Comparison of ENCODE assay signal across 20 mouse cellular contexts in genomic region chr4:13467887-13468286, GRCm38 (mm10).
DNase-seq lines count a peak whose midpoint lies in the region; ATAC-seq and TF ChIP-seq lines count a peak whose summit lies in the region.
"Had no signal": no experiment of that assay in that cellular context is flagged by ENCODE, and none has a peak within 500 bp of the region (broad histone marks: within the 10 kb centered on the region; RNA-seq: fewer than 3 reads in every experiment).

No protein-coding gene starts in this region.

- H3K4me3 ChIP-seq in forebrain, embryonic 15.5 days = no peak overlapping the region
- H3K4me3 ChIP-seq in forebrain, embryonic 10.5 days = no peak overlapping the region
- no peak overlapping the region for H3K4me3 ChIP-seq in embryonic facial prominence, embryonic 14.5 days (ENCODE audit: low read depth, low read length)
- no peak overlapping the region for H3K4me3 ChIP-seq in embryonic fibroblast, embryonic 13.5 days (ENCODE audit: insufficient read depth, low read length)
- no peak overlapping the region for H3K4me3 ChIP-seq in limb, embryonic 14.5 days (replicated peaks; ENCODE audit: low read length)
- H3K4me3 ChIP-seq: embryonic facial prominence, embryonic 12.5 days; heart, embryonic 10.5 days; hindbrain, embryonic 12.5 days had no signal

- H3K4me1 ChIP-seq in forebrain, embryonic 15.5 days = peaks cover 6% of the 10 kb centered on the region; the same call in 1 of the 2 replicates
- peaks cover 26% of the 10 kb centered on the region for H3K4me1 ChIP-seq in forebrain, embryonic 10.5 days
- peaks cover 23% of the 10 kb centered on the region for H3K4me1 ChIP-seq in embryonic facial prominence, embryonic 14.5 days (ENCODE audit: control insufficient read depth, insufficient read depth, low read length)
- H3K4me1 ChIP-seq in embryonic fibroblast, embryonic 13.5 days (ENCODE audit: control insufficient read depth, insufficient read depth, low read length) = no peaks in the 10 kb centered on the region
- peaks cover 20% of the 10 kb centered on the region for H3K4me1 ChIP-seq in limb, embryonic 14.5 days (ENCODE audit: control insufficient read depth, insufficient read depth, low read length)
- H3K4me1 ChIP-seq: heart, embryonic 10.5 days had no signal

- no peak overlapping the region for H3K4me2 ChIP-seq in forebrain, embryonic 15.5 days (replicated peaks)
- no peak overlapping the region for H3K4me2 ChIP-seq in embryonic facial prominence, embryonic 14.5 days (ENCODE audit: low read depth, low read length)
- H3K4me2 ChIP-seq in limb, embryonic 14.5 days (replicated peaks; ENCODE audit: low read depth, low read length, severe bottlenecking) = no peak overlapping the region
- H3K4me2 ChIP-seq: embryonic facial prominence, embryonic 12.5 days; hindbrain, embryonic 12.5 days had no signal

- H3K27ac ChIP-seq in forebrain, embryonic 15.5 days (replicated peaks) = peak overlapping the region; percentile 48
- H3K27ac ChIP-seq in forebrain, embryonic 10.5 days = no peak overlapping the region
- peak overlapping the region; percentile 64; the same call in 1 of the 2 replicates for H3K27ac ChIP-seq in embryonic facial prominence, embryonic 14.5 days (replicated peaks; ENCODE audit: low read depth, low read length)
- 0 out of 2 replicates have a peak overlapping the region, but pooled peaks have one; percentile 27 for H3K27ac ChIP-seq in embryonic fibroblast, embryonic 13.5 days (ENCODE audit: insufficient read depth, low read length)
- peak overlapping the region; percentile 77 for H3K27ac ChIP-seq in limb, embryonic 14.5 days (replicated peaks; ENCODE audit: low read depth, low read length)
- H3K27ac ChIP-seq: heart, embryonic 10.5 days; hindbrain, embryonic 12.5 days had no signal

- ATAC-seq in forebrain, embryonic 15.5 days (replicated peaks) = no peak
- ATAC-seq in embryonic facial prominence, embryonic 14.5 days (ENCODE audit: low read depth) = no peak
- peak; percentile 23; the same call in 1 of the 2 replicates for ATAC-seq in limb, embryonic 14.5 days (ENCODE audit: low FRiP score, low read depth)
- ATAC-seq: hindbrain, embryonic 16.5 days; inflammation-experienced regulatory T-cells, adult 6 months had no signal

- no peak overlapping the region for H3K9ac ChIP-seq in forebrain, embryonic 15.5 days (replicated peaks)
- no peak overlapping the region for H3K9ac ChIP-seq in embryonic facial prominence, embryonic 14.5 days (ENCODE audit: low read depth, low read length)
- no peak overlapping the region for H3K9ac ChIP-seq in limb, embryonic 14.5 days (ENCODE audit: low read depth, low read length, severe bottlenecking)
- H3K9ac ChIP-seq: embryonic facial prominence, embryonic 12.5 days; hindbrain, embryonic 12.5 days had no signal

- WGBS in forebrain, embryonic 15.5 days = 54% methylated on average over 3 of the region's 3 CpGs
- WGBS in forebrain, embryonic 10.5 days = 85% methylated on average over 3 of the region's 3 CpGs
- WGBS in embryonic facial prominence, embryonic 14.5 days = 40% methylated on average over 3 of the region's 3 CpGs
- WGBS in limb, embryonic 14.5 days = 25% methylated on average over 3 of the region's 3 CpGs

- H3K27me3 ChIP-seq in forebrain, embryonic 15.5 days = no peaks in the 10 kb centered on the region
- no peaks in the 10 kb centered on the region for H3K27me3 ChIP-seq in forebrain, embryonic 10.5 days (ENCODE audit: poor library complexity, severe bottlenecking)
- no peaks in the 10 kb centered on the region for H3K27me3 ChIP-seq in embryonic facial prominence, embryonic 14.5 days (replicated peaks; ENCODE audit: control insufficient read depth, insufficient read depth, low read length)
- H3K27me3 ChIP-seq in limb, embryonic 14.5 days (ENCODE audit: control insufficient read depth, insufficient read depth, low read length) = no peaks in the 10 kb centered on the region
- H3K27me3 ChIP-seq: embryonic facial prominence, embryonic 12.5 days; hindbrain, embryonic 12.5 days had no signal

- H3K9me3 ChIP-seq in forebrain, embryonic 15.5 days = no peaks in the 10 kb centered on the region
- H3K9me3 ChIP-seq in forebrain, embryonic 10.5 days = no peaks in the 10 kb centered on the region
- no peaks in the 10 kb centered on the region for H3K9me3 ChIP-seq in embryonic facial prominence, embryonic 14.5 days (ENCODE audit: control insufficient read depth, low read length)
- no peaks in the 10 kb centered on the region for H3K9me3 ChIP-seq in limb, embryonic 14.5 days (ENCODE audit: control insufficient read depth, low read length)
- H3K9me3 ChIP-seq: embryonic facial prominence, embryonic 12.5 days; heart, embryonic 10.5 days; hindbrain, embryonic 12.5 days had no signal

- no peak for TF ChIP-seq POLR2A in embryonic fibroblast, embryonic 13.5 days (IDR thresholded peaks at IDR 0.05; ENCODE audit: low read depth, low read length)
- no peak for TF ChIP-seq POLR2A in limb, embryonic 14.5 days (IDR thresholded peaks at IDR 0.05; ENCODE audit: borderline replicate concordance, extremely low read depth, insufficient read depth, insufficient read length)

- H3K36me3 ChIP-seq in forebrain, embryonic 15.5 days = no peaks in the 10 kb centered on the region
- H3K36me3 ChIP-seq in forebrain, embryonic 10.5 days (replicated peaks) = no peaks in the 10 kb centered on the region
- H3K36me3 ChIP-seq in embryonic facial prominence, embryonic 14.5 days (ENCODE audit: control insufficient read depth, insufficient read depth, low read length) = no peaks in the 10 kb centered on the region
- H3K36me3 ChIP-seq in limb, embryonic 14.5 days (ENCODE audit: control insufficient read depth, insufficient read depth, low read length) = no peaks in the 10 kb centered on the region
- H3K36me3 ChIP-seq: embryonic facial prominence, embryonic 12.5 days; heart, embryonic 10.5 days; hindbrain, embryonic 12.5 days had no signal

- TF ChIP-seq CTCF in embryonic fibroblast, embryonic 13.5 days (IDR thresholded peaks at IDR 0.05; ENCODE audit: borderline replicate concordance, insufficient read depth, low read length) = no peak

- no peak for DNase-seq in forebrain, embryonic 10.5 days (ENCODE audit: extremely low spot score, low spot score)
- DNase-seq in embryonic facial prominence, embryonic 14.5 days (ENCODE audit: low spot score) = peak; percentile 21
- DNase-seq in limb, embryonic 14.5 days (ENCODE audit: low spot score) = no peak
- no peak for DNase-seq in left cerebral cortex, adult 8-10 months (ENCODE audit: low spot score in 2 of 2)
- DNase-seq in right cerebral cortex, postnatal 10 days (ENCODE audit: low spot score in 2 of 2) = no peak
- DNase-seq: adrenal gland, adult 2 months; adrenal gland, postnatal 25 days; cerebellum, adult 2 months; cerebellum, postnatal 10 days; embryo, embryonic 11 days; gastrocnemius, postnatal 10 days; heart, postnatal 4 days; kidney, adult 11 months had no signal
